Mouse (Mus musculus) kidney, postnatal 14 days (tissue): ENCODE results near the gene Nudt9.

Source experiments
- DNase-seq: peaks from one replicate; pipeline ENCODE4 v3.0.0; 2022; ENCODE audit warnings: mixed read lengths

Nudt9 gene

DNA sequence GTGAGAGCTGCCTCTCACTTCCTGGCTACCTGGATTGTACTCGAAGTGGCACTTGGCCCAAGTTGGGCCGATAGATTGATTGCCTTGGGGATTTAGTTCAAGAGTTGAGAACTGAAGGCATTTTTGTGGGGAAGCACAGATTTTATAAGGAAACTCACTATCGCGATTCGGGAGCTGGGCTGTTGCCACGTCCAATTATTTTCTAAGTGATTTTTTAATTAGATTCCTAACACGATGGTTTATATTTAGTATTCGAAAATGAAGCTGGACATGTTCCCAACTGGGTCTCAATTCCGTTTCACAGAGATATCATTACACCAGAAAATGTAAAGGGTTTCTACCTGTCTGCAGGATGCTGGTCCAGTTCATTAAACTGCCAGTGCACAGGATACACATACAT lies 39.3 kb downstream of the Nudt9 start:
- no peak for DNase-seq

DNA sequence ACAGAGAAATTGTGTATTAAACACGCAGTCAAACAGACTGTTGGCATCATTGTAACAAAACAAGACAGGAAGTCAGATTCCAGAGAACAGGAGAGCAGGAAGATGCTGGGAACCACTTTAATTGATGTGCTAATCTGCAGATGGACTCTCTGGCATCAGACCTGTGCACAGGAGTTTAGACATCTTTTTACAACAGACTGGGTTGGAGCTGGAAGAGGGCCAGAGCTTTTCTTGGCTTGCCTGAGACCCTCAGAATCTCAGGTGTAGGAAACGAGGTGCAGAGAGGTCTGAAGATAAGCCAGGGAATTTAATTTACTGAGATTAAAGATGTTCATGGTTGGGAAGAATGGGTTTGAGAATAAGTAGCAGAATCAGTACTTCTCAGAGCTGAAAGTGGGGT lies 43.6 kb downstream of the Nudt9 start:
- DNase-seq, result no peak

DNA sequence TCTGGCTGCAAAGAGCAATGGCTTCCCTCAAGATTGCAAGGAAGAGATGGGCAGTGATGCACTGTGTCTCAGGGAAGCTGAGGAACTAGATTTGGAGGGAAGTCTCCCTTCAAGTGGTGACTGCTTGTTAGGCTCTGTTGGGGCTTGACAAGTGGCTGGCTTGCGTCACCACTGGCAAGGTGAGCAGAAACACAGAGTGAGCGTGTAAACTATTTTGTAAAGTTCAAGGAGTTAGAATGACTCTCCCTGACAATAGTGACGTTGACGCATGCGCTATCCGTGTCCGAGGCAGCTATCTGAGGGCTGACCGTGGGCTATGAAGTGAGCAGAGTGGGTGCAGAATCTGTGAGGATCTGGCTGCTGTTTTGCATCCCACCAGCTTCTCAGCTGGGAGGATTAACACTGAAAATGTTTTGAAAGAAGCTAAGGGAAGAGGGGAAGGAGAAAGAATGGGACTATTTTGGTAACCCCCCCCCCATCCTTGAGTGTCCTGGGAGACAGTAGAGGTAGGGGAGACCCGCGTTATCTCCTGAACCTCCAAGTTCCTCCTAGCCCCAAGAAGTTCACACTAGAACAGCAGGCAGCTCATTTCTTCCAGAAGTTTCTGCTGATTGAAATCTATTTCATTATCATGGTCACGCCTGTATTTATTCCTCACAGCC lies 49.4 kb downstream of the Nudt9 start:
- DNase-seq, result no peak

DNA sequence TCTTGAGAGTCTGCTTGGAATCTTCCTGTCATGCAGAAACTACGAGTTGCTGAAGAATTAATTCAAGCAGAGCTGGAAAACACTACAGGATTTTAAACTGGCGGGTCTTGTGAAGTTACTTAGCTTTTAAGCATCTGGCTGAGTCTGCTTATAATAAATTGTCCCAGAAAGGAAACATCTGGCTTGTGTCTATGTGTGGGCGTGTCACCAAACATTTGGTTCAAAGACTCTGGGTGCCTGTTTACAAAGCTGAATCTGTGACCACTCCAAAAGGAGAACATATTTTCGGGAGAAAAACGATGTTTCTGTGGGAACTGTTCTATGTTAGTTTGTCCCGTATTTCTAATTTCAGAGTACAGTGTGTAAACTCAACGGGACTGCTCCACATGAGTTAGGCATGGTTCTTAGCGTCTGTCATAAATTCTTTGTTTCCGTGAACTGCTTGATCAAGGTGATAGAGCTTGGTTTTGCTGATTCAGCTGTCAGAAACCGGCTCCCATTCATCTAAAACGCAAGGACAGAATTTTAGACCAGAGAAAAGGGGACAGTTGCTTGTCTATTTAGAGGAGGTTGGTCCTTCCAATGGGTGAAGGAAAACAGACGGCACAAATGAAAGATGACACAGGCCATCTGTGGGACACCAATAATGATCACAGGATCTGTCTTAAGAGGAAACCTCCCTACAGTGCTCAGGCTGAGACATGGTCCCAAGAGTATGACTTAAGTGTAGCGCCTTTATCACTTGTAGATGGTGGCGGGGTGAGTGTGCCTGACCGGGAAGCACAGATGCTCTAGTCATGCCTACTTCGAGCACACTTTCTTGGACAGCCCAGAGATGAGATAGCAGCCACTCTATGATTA lies 50.2 kb downstream of the Nudt9 start:
- DNase-seq, result peak; percentile 67

DNA sequence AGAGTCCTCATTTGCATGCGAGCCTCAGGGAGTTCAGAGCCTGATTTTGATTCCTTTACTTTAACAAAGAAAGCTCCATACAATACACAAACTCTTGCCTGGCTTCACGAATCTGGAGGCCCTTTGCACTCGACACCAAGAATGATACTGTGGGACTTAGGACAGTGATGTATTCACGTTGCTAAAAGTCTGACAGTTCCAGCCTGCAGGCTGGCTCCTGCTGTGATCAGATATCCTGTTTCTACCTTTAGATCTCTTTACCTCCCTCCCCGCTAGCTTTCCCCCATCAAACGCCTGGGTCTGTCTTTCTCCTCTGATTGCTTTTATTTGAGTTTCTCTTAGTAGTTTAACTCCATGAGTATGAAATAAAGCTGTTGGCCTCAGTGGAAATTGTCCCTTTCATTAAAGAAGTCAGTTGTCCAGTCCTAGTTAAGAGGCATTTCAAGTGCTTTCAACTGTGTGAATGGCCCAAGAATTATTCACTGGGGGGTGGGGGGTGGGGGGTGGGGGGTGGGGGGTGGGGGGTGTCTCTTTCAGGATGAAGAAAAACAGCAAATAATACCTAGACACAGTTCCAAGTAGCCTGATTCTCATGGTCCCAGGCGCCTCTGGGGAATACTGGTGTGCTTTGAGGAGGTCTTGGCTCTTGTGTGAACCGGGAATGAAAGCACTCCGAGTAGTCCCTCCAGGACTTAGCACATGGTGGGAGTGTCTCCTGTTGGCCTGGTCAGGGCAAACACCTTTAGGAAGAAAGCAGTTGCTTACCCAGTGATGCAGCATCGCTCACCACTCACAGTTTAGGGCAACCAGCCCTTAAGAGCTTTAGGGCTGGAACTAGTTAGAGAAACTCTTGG lies 55.8 kb downstream of the Nudt9 start:
- no peak for DNase-seq

DNA sequence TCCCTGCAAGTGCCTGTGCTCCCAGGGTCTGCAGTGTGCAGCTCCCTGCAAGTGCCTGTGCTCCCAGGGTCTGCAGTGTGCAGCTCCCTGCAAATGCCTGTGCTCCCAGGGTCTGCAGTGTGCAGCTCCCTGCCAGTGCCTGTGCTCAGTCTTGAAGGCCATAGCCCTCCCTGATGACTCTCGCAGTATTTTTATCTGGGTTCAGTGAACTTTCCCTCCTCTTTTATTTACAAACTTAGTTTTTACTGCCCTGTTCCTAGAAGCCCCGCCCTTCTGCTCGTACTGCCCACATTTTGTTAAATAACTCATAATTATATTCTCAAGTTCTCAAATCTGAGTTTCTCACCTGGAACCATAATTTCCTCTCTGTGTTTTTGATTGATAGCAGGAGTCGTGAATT lies 57.1 kb downstream of the Nudt9 start:
- no peak for DNase-seq

DNA sequence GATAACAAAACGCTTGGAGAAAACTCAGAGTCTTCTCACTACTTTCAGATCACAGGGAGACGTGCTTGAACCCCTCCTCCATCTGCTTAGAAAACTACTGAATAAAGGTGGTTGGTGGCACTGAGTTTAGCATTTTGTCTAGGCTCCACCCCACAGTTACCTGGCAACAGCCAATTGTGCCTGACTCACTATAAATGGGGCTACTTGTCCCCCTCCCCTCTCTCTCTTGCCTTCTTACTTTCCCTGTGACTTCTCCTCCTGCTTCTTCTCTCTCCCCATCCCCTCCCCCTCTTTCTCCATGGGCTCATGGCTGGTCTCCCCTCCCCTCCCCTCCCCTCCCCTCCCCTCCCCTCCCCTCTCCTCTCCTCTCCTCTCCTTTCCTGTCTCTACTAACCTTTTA lies 58.0 kb downstream of the Nudt9 start:
- no peak for DNase-seq

DNA sequence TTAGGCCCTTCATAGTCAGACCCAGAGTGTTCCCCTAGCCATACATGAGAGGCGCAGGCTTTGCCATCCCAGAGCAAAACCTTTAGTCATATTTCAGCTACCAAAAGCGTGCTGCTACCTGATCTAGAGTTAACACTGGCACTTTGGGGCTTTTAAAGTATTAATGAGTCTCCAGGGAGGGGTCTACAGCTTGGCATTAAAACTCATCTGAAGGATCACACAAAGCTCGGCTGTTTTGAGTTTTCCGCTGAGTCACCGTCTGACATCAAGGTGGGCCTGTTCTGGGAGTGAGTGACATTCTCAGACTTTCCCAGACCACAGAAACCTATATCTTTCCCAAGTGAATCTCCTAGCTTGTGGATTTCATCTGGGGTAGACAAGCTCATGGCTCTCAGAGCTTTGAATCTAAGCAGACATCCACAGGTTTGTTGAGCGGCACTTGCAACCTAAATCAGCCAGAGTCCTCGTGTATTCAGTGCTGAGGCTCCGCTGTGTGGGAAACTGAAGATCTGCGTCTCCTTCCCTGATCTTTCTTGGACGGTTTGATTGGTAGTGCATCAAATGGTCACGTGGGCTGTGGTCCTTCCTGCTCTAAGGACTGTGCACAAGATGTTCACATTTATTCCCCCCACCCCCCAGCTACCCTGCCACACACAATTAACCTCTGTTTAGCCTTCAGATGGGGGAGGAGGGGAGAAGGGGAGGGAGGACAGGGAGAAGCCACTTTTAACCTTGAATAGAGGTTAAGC lies 62.2 kb downstream of the Nudt9 start:
- no peak for DNase-seq

DNA sequence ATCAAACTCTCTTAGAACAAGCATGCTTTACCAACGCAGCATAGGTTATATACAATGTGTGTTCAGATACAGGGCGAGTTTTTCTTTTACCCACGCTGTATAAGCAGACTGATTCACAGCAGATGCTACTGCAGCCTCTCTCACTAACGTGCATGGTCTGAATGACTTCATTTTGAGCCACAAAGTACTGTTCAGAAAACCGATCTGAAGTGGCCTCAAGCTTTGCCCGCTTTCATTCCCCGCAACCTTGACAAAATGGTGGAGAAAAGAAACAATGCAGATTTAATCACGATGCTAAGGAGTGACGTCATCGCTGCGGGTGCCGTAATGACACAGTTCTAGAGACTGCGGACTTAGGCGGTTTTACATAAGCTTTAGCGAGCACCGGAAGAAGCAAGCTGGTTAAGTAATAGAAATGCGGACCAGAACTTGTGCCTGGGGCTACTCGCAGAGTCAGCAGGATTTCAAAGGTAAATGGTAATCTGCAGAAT lies 62.8 kb downstream of the Nudt9 start:
- no peak for DNase-seq

DNA sequence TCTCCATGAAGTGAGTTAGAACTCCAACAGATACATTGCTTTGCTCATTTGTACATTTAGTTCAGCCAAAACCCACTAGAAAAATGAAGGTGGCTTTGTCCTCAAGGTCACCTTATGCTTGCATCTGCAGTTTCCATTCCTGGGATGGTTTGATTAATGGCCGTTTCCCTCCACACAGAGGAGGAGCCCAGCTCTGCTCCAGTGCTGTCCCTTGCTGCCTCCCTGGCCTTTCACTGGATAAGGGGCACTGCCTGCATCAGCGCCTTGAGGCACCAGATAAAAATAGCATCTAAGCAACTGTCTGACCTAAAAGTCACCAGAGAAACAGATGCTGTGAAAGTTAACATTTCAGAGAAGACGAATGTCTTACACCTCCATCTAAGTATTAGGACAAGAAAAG lies 63.4 kb downstream of the Nudt9 start:
- DNase-seq, result peak; percentile 51

DNA sequence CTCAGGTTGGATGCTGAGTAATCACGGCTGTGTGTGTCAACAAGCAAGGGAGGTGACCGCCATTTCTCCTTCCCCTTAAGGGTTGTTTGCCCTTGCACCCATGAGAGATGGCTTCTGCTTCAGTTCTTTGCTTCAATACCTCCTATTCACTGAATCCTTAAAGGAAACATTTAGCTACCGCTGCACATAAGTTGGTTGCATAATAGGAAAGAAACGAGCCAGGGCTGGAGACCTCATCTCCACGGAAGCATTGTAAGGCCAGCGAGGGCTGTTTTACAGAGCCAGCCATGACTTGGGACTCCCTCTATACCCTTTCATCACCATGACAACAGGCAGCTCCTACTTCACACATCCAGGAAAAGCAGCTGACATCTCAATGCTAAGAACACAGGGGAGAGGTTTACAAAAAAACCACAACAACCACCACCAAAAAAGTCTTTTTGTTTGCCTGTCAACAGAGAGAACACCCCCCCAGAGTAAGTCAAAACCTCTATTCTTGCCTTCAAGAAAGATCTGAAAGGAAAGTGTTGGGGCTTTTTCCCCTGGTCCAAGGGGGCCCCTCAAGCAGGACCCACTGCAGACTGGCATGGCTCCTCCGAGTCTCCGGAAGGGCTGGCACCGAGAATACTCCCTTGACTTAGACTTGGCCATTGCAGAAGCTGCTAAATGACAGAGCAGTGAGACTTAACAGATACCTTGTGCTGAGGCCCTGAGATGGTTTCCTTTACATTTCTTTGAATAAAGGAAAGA lies 64.2 kb downstream of the Nudt9 start:
- DNase-seq, result no peak

DNA sequence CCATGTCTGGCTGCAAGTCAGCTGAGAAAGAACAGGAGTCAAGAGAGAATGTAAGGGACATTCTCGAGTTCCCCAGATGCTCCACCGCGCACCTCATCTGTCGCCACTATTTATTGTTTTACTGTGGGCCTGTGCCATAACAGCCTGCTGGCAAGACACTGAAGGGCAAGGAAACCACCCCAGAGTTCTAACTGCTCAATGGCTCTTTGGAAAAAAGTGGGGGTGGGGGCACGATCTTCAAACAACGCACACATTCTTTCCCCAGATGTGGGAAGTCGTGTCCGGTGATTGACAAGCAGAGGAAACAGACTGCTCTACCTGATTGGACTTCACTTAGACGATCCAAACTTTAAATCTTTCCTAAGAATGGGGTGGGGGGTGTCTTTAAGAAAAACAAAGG lies 65.9 kb downstream of the Nudt9 start:
- DNase-seq, result no peak

DNA sequence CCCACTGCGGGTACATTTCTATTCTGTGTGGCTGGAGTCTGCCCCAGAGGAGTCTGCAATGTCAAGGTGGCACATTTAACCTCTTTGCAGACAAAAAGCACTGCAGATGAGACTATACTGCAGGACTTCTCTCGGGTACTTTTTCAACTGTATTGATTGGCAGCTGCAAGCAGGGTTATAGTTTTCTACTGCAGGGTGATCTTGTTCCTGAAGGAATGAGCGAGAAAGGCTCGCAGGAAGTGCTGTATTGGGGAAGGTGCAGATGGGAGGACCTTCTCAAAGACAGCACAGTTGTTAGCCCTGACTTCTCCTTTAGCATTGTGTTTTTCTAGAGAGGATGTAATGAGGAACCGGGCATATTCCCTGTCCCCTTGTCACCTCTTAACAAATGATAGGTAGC lies 66.4 kb downstream of the Nudt9 start:
- no peak for DNase-seq

DNA sequence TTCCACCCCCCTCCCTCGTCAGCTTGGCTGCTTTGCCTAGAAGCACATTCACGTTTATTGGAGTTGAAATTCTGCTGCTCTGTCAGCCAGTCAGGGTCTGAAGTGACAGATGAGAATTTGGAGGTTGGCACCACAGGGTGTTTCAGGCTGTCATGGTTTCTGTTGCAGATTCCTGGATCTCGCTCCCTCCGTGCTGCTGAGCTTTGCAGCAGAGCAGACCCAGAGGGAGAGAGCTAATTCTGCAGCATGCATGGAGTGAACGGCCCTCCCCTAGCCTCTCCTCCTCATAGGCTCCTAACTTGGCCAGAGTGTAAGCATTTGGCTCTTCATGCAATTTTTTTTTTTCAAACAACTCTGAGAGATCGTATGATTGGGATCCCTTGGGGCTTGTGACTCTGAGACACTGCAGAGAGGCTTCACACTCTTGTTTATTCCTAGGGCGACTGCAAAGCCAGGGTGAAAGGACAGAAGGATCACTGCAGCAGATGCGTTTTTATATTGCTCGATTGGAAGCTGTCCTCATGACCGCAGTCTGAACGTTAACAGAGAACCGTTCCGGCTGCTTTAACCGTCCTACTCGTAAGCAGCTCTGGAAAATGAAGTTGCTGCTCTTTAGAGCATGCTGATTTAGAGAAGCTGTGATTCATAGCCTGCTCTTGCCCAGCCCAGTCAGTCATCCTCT lies 67.5 kb downstream of the Nudt9 start, which contains the start of gene Sparcl1:
Gene Sparcl1, minus strand, starts transcription at position 243 of the 682 bp plus-strand sequence.
- DNase-seq, result peak; percentile 49
